In genomic region chr15:27178084-27178935, GRCm38 (mm10) we compare ENCODE assay signal across 12 mouse cellular contexts.
DNase-seq lines count a peak whose midpoint lies in the region; ATAC-seq and TF ChIP-seq lines count a peak whose summit lies in the region.
"Had no signal": no experiment of that assay in that cellular context is flagged by ENCODE, and none has a peak within 500 bp of the region (broad histone marks: within the 10 kb centered on the region; RNA-seq: fewer than 3 reads in every experiment).

No protein-coding gene starts in this region.

- H3K27me3 ChIP-seq in neural tube, embryonic 11.5 days (ENCODE audit: control insufficient read depth, insufficient read depth, low read length): no peaks in the 10 kb centered on the region
- H3K27me3 ChIP-seq in forebrain, embryonic 13.5 days: no peaks in the 10 kb centered on the region
- no peaks in the 10 kb centered on the region for H3K27me3 ChIP-seq in intestine, embryonic 16.5 days (replicated peaks; ENCODE audit: control insufficient read depth, insufficient read depth, low read length)
- no peaks in the 10 kb centered on the region for H3K27me3 ChIP-seq in lung, postnatal 0 days (replicated peaks; ENCODE audit: insufficient read depth, low read length)

- H3K36me3 ChIP-seq in neural tube, embryonic 11.5 days (ENCODE audit: control insufficient read depth, insufficient read depth, low read length): no peaks in the 10 kb centered on the region
- no peaks in the 10 kb centered on the region for H3K36me3 ChIP-seq in forebrain, embryonic 13.5 days (ENCODE audit: poor library complexity, severe bottlenecking)
- no peaks in the 10 kb centered on the region for H3K36me3 ChIP-seq in intestine, embryonic 16.5 days (ENCODE audit: control insufficient read depth, insufficient read depth, low read length)
- H3K36me3 ChIP-seq in lung, postnatal 0 days (ENCODE audit: insufficient read depth, low read length): no peaks in the 10 kb centered on the region

- no peak overlapping the region for H3K4me3 ChIP-seq in neural tube, embryonic 11.5 days (ENCODE audit: low read depth, low read length)
- no peak overlapping the region for H3K4me3 ChIP-seq in forebrain, embryonic 13.5 days
- no peak overlapping the region for H3K4me3 ChIP-seq in intestine, embryonic 16.5 days (ENCODE audit: low read length)
- no peak overlapping the region for H3K4me3 ChIP-seq in lung, postnatal 0 days (ENCODE audit: low read depth, low read length)

- 0 out of 2 replicates have a peak, but pooled peaks cover 3% of the 10 kb centered on the region for H3K4me1 ChIP-seq in neural tube, embryonic 11.5 days (ENCODE audit: control insufficient read depth, insufficient read depth, low read length)
- peaks cover 9% of the 10 kb centered on the region for H3K4me1 ChIP-seq in forebrain, embryonic 13.5 days
- H3K4me1 ChIP-seq in intestine, embryonic 16.5 days (ENCODE audit: control insufficient read depth, insufficient read depth, low read length): no peaks in the 10 kb centered on the region; the same call in 1 of the 2 replicates
- H3K4me1 ChIP-seq in lung, postnatal 0 days (ENCODE audit: insufficient read depth, low read depth, low read length): no peaks in the 10 kb centered on the region

- no peak for TF ChIP-seq EP300 in lung, postnatal 0 days (IDR thresholded peaks at IDR 0.05)

- DNase-seq in neural tube, embryonic 11.5 days (ENCODE audit: low spot score): peak; percentile 30
- no peak for DNase-seq in neural tube, embryonic 10.5 days (ENCODE audit: extremely low spot score, low spot score)
- no peak for DNase-seq in lung, postnatal 0 days (ENCODE audit: low spot score)
- DNase-seq in left cerebral cortex, adult 9 months (ENCODE audit: low spot score in 2 of 2): no peak
- DNase-seq in ovary, postnatal 10 days (ENCODE audit: low spot score): no peak
- DNase-seq: cerebellum, adult 9-11 months; heart, postnatal 10 days; kidney, postnatal 4 days; lung, adult 18-20 months; right cerebral cortex, adult 18-20 months had no signal

- H3K9ac ChIP-seq in neural tube, embryonic 11.5 days (ENCODE audit: low read length): no peak overlapping the region
- no peak overlapping the region for H3K9ac ChIP-seq in forebrain, embryonic 13.5 days
- no peak overlapping the region for H3K9ac ChIP-seq in intestine, embryonic 16.5 days (ENCODE audit: low read depth, low read length)
- no peak overlapping the region for H3K9ac ChIP-seq in lung, postnatal 0 days (replicated peaks; ENCODE audit: low read depth)

- H3K27ac ChIP-seq in neural tube, embryonic 11.5 days (ENCODE audit: low read depth, low read length): no peak overlapping the region
- 0 out of 2 replicates have a peak overlapping the region, but pooled peaks have one; percentile 8 for H3K27ac ChIP-seq in forebrain, embryonic 13.5 days
- no peak overlapping the region for H3K27ac ChIP-seq in intestine, embryonic 16.5 days (ENCODE audit: low read length)
- no peak overlapping the region for H3K27ac ChIP-seq in lung, postnatal 0 days (ENCODE audit: low read length)

- no peak overlapping the region; the same call in 1 of the 2 replicates for H3K4me2 ChIP-seq in neural tube, embryonic 11.5 days (ENCODE audit: low read depth)
- H3K4me2 ChIP-seq in forebrain, embryonic 13.5 days: peak overlapping the region; percentile 41
- peak overlapping the region; percentile 10; the same call in 1 of the 2 replicates for H3K4me2 ChIP-seq in intestine, embryonic 16.5 days (ENCODE audit: low read depth, low read length)
- no peak overlapping the region for H3K4me2 ChIP-seq in lung, postnatal 0 days (replicated peaks; ENCODE audit: low read depth, low read length)

- no peak for TF ChIP-seq CTCF in lung, postnatal 0 days (IDR thresholded peaks at IDR 0.05)

- H3K9me3 ChIP-seq in neural tube, embryonic 11.5 days (ENCODE audit: control insufficient read depth, low read length): no peaks in the 10 kb centered on the region
- H3K9me3 ChIP-seq in forebrain, embryonic 13.5 days (replicated peaks): no peaks in the 10 kb centered on the region
- H3K9me3 ChIP-seq in intestine, embryonic 16.5 days (ENCODE audit: control insufficient read depth, low read length): no peaks in the 10 kb centered on the region
- no peaks in the 10 kb centered on the region for H3K9me3 ChIP-seq in lung, postnatal 0 days (ENCODE audit: low read length)

- WGBS in neural tube, embryonic 11.5 days: 54% methylated on average over 13 of the region's 13 CpGs
- 19% methylated on average over 13 of the region's 13 CpGs for WGBS in forebrain, embryonic 13.5 days
- 49% methylated on average over 13 of the region's 13 CpGs for WGBS in intestine, embryonic 16.5 days
- 50% methylated on average over 13 of the region's 13 CpGs for WGBS in lung, postnatal 0 days

- no peak for ATAC-seq in neural tube, embryonic 11.5 days (ENCODE audit: insufficient read depth, low FRiP score, low TSS enrichment)
- ATAC-seq in forebrain, embryonic 13.5 days: peak; percentile 52; the same call in 1 of the 2 replicates
- ATAC-seq in intestine, embryonic 16.5 days: no peak
- ATAC-seq in lung, postnatal 0 days: no peak

Comparison
In these comparisons a context has a peak if more than half of its experiments do, and no peak if none do; other contexts are left out.
1. H3K4me2 ChIP-seq: peak in forebrain, embryonic 13.5 days (single experiment) and intestine, embryonic 16.5 days (single experiment); none in neural tube, embryonic 11.5 days (single experiment) and lung, postnatal 0 days (single experiment).